12 mouse cellular contexts compared by ENCODE assay signal in the genomic region with DNA sequence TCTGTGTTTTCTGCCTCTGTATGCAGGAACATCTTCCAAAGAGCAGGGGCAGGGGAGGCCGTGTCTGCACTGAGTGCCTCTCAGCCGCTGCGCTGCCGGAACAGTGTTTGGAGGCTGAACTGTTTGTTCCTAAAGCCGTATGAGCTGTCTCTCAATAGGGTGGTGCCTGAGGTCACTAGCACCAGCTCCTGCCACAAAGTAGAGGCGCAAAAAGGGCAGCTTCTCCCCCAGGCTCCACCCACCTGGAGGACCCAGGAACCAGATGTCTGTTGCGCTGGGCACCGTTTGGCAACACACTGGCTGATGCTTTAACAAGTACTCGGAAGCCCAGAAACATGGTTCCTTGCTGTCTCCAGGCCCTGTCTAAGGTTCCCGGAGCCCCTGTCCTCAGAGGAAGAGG.
A peak's percentile ranks its signal among the peaks of the same experiment; 100 is the strongest.
DNase-seq lines count a peak whose midpoint lies in the region; ATAC-seq lines count a peak whose summit lies in the region.
"Had no signal": no experiment of that assay in that cellular context is flagged by ENCODE, and none has a peak within 500 bp of the region (broad histone marks: within the 10 kb centered on the region; RNA-seq: fewer than 3 reads in every experiment).

No protein-coding gene starts in this region.

- DNase-seq in heart, postnatal 36 days: no peak
- peak; percentile 32 for DNase-seq in thymus, postnatal 4 days
- no peak for DNase-seq in thymus, postnatal 0 days (ENCODE audit: low spot score)
- no peak for DNase-seq in left cerebral cortex, postnatal 4 days
- no peak for DNase-seq in frontal cortex, postnatal 25 days (ENCODE audit: low spot score in 2 of 2)
- no peak for DNase-seq in cerebellum, postnatal 10 days
- DNase-seq: embryo, embryonic 11 days; retina, postnatal 1 day had no signal

- H3K27ac ChIP-seq in heart, embryonic 11.5 days (ENCODE audit: low read depth, low read length): no peak overlapping the region
- no peak overlapping the region for H3K27ac ChIP-seq in limb, embryonic 13.5 days
- H3K27ac ChIP-seq: forebrain, embryonic 15.5 days had no signal

- 50% methylated on average over 10 of the region's 10 CpGs for WGBS in heart, embryonic 11.5 days (ENCODE audit: insufficient replicate concordance)
- 58% methylated on average over 10 of the region's 10 CpGs for WGBS in limb, embryonic 13.5 days

- intact Hi-C loops in heart, postnatal 36 days (cut with DNase I): no loop called here
- intact Hi-C loops in left cerebral cortex, postnatal 4 days (cut with DNase I): no loop called here

- no peaks in the 10 kb centered on the region for H3K27me3 ChIP-seq in heart, embryonic 11.5 days (ENCODE audit: control insufficient read depth, insufficient read depth, low read length)
- H3K27me3 ChIP-seq in limb, embryonic 13.5 days: no peaks in the 10 kb centered on the region
- H3K27me3 ChIP-seq: forebrain, embryonic 15.5 days had no signal

- no peak overlapping the region for H3K9ac ChIP-seq in heart, embryonic 11.5 days (ENCODE audit: low read depth, low read length)
- H3K9ac ChIP-seq in limb, embryonic 13.5 days: 0 out of 2 replicates have a peak overlapping the region, but pooled peaks have one; percentile 20
- H3K9ac ChIP-seq: forebrain, embryonic 15.5 days had no signal

- no peaks in the 10 kb centered on the region for H3K4me1 ChIP-seq in heart, embryonic 11.5 days (ENCODE audit: control insufficient read depth, insufficient read depth, low read length)
- H3K4me1 ChIP-seq in limb, embryonic 13.5 days: no peaks in the 10 kb centered on the region
- H3K4me1 ChIP-seq: forebrain, embryonic 15.5 days had no signal

- ATAC-seq in heart, embryonic 11.5 days (replicated peaks; ENCODE audit: insufficient number of reproducible peaks, low FRiP score, low TSS enrichment): no peak
- no peak for ATAC-seq in limb, embryonic 13.5 days (ENCODE audit: low FRiP score, low read depth)
- ATAC-seq: forebrain, embryonic 15.5 days; intestine, embryonic 16.5 days had no signal

- H3K4me2 ChIP-seq in heart, embryonic 11.5 days: peak overlapping the region; percentile 31
- H3K4me2 ChIP-seq in limb, embryonic 13.5 days (replicated peaks): peak overlapping the region; percentile 38
- H3K4me2 ChIP-seq: forebrain, embryonic 15.5 days had no signal

- H3K36me3 ChIP-seq in heart, embryonic 11.5 days (ENCODE audit: control insufficient read depth, insufficient read depth, low read length): no peaks in the 10 kb centered on the region
- no peaks in the 10 kb centered on the region for H3K36me3 ChIP-seq in limb, embryonic 13.5 days
- H3K36me3 ChIP-seq: forebrain, embryonic 15.5 days had no signal

- no peak overlapping the region for H3K4me3 ChIP-seq in heart, embryonic 11.5 days (ENCODE audit: low read depth, low read length)
- no peak overlapping the region for H3K4me3 ChIP-seq in limb, embryonic 13.5 days
- H3K4me3 ChIP-seq: forebrain, embryonic 15.5 days had no signal

- no peaks in the 10 kb centered on the region for H3K9me3 ChIP-seq in heart, embryonic 11.5 days (replicated peaks; ENCODE audit: control insufficient read depth, low read length)
- H3K9me3 ChIP-seq in limb, embryonic 13.5 days: peaks cover 6% of the 10 kb centered on the region
- H3K9me3 ChIP-seq: forebrain, embryonic 15.5 days had no signal
